Mouse (Mus musculus) megakaryocyte, embryonic 14.5 days (primary cell): ENCODE measurements around the gene Btbd11.

Source experiments
- FLI1 ChIP-seq: IDR thresholded peaks from 2 replicates; pipeline ENCODE4 v1.6.1; 2012; ENCODE audit warnings: low read length, inconsistent platforms, mixed read lengths
- GATA1 ChIP-seq: IDR thresholded peaks from 3 replicates; pipeline ENCODE4 v1.6.1; 2012; ENCODE audit warnings: mixed read lengths, low read length, inconsistent platforms, borderline replicate concordance

- TF ChIP-seq FLI1 (no peak), GATA1 (no peak)
These were observed 115.5 kb downstream of the Btbd11 start for GRCm38 (mm10) chr10:85501966-85502566.
